Mouse (Mus musculus) liver, embryonic 14.5 days (tissue): ENCODE data around the gene Vps29. TPM values are rescaled to one million over a fixed set of nuclear protein-coding genes. Genes with fewer than 3 reads are reported as not detected.
"Not testable (repeated sequence)": the region's sequence is repeated elsewhere in the genome, so short reads cannot be mapped to it uniquely, and the experiment has no call there.

Experiments
- ATAC-seq: fragments of 200-750 bp; cut with Nextera tagmentation; 2 replicates; pipeline ENCODE4 v1.8.0; 2017; ENCODE audit warnings: moderate number of reproducible peaks, mild to moderate bottlenecking, moderate library complexity; ENCODE audit not compliant: insufficient read depth
- DNase-seq, 3 experiments: peaks; one replicate each; pipeline ENCODE4 v3.0.0-alpha.2; 2012 to 2013; ENCODE audit warnings: low read depth in 3 of 3, low spot score in 3 of 3
- H3K27ac ChIP-seq: fragments of 300-500 bp; sonication (generic); 2 replicates; pipeline ENCODE4 v1.5.1; 2014; ENCODE audit warnings: moderate library complexity, mild to moderate bottlenecking, control low read depth, inconsistent platforms
- H3K27me3 ChIP-seq: fragments of 300-500 bp; sonication (generic); 2 replicates; pipeline ENCODE4 v1.6.1; 2014; ENCODE audit warnings: mild to moderate bottlenecking, low read length, moderate library complexity; ENCODE audit not compliant: control insufficient read depth, insufficient read depth
- H3K36me3 ChIP-seq: fragments of 300-500 bp; sonication (generic); replicated peaks from 2 replicates; pipeline ENCODE4 v1.6.1; 2014; ENCODE audit warnings: low read depth; ENCODE audit not compliant: control insufficient read depth, insufficient read depth
- H3K4me1 ChIP-seq, 2 experiments: fragments of 200-500 bp in 1 of 2; fragments of 300-500 bp in 1 of 2; sonication (generic) in 1 of 2; replicated peaks; 2 replicates each; pipeline ENCODE4 v1.6.1; 2012 to 2014; ENCODE audit warnings: antibody characterized with exemption in 1 of 2, inconsistent platforms in 1 of 2, low read length in 1 of 2; ENCODE audit not compliant: control insufficient read depth in 2 of 2, insufficient read depth in 2 of 2
- H3K4me2 ChIP-seq: fragments of 300-500 bp; sonication (generic); 2 replicates; pipeline ENCODE4 v1.6.1; 2014; ENCODE audit warnings: low read depth, mild to moderate bottlenecking, control low read depth, moderate library complexity
- H3K4me3 ChIP-seq, 2 experiments: fragments of 200-500 bp in 1 of 2; fragments of 300-500 bp in 1 of 2; sonication (generic) in 1 of 2; 2 replicates each; pipeline ENCODE4 v1.5.1; 2012 to 2014; ENCODE audit warnings: low read depth in 2 of 2, low read length in 2 of 2, mild to moderate bottlenecking in 2 of 2, control low read depth in 1 of 2, inconsistent platforms in 1 of 2, moderate library complexity in 1 of 2; ENCODE audit not compliant: insufficient read depth in 1 of 2
- H3K9ac ChIP-seq: fragments of 300-500 bp; sonication (generic); replicated peaks from 2 replicates; pipeline ENCODE4 v1.6.1; 2014; ENCODE audit warnings: mild to moderate bottlenecking, control low read depth, moderate library complexity
- H3K9me3 ChIP-seq: fragments of 300-500 bp; sonication (generic); 2 replicates; pipeline ENCODE4 v1.6.1; 2016; ENCODE audit warnings: low read length, mixed read lengths; ENCODE audit not compliant: control insufficient read depth
- CTCF ChIP-seq: IDR thresholded peaks from 2 replicates; pipeline ENCODE4 v1.5.1; 2016; ENCODE audit warnings: antibody characterized with exemption, low read depth, control low read depth
- EP300 ChIP-seq: IDR thresholded peaks from 2 replicates; pipeline ENCODE4 v1.6.1; 2016; ENCODE audit warnings: antibody characterized with exemption, low read depth
- WGBS: fragments of 180-500 bp; shearing (Covaris S2); extraction: QIAGEN DNeasy Blood & Tissue Kit; methylation state at CpG from one replicate; pipeline ENCODE4 v1.1.7; 2014; ENCODE audit not compliant: insufficient replicate concordance; 5-methylcytosine and 5-hydroxymethylcytosine counted together
- polyA plus RNA-seq, 2 experiments: library from polyadenylated mRNA; depleted of rRNA in 1 of 2; stranded (reverse) in 1 of 2; unstranded in 1 of 2; fragments of >200 nt; fragmentation: Nextera tagmentation in 1 of 2; extraction: Ambion mirVana in 1 of 2; gene quantifications; 2 replicates each; pipeline versions ENCODE4 v1.2.1 to v1.2.3; 2012 to 2014

Gene Vps29
- polyA plus RNA-seq, 2 experiments = 48.1 to 130 TPM

DNA sequence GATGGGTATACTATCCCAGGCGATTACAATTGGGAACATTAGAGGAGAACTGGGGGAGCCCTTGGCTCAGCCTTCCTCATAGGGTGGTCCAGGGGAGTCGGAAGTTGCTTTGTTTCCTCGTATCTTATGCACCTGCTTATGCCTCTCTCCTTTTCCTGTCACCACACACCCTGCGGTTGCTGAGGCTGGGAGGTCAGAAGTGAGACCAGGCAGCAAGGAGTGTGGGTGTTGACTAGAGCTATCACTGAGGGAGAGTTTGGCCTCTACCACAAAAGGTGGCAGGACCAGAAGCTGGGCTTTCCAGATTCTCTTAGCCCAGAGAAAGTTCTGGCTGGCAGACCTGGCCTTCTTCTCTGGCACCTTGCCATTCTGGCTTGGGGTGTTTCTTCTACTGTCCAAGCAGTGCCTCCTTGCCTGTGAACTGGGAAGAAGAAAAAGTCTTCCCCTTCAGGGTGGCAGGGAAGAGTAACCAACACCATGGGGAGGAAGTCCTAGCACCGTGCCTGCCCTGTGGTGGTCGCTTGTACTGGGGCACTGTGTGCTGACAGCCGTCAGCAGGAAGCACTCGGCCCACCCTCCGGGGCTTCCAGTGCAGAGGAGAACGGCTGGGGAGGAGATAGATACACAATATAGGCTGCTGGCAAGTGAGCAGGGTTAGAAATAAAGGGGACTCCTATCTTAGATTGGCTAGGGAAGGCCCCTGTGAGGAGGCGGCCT, 36.7 kb upstream of the Vps29 start:
- H3K36me3 ChIP-seq = no peaks in the 10 kb centered on the region; the same call in 1 of the 2 replicates
- TF ChIP-seq CTCF (no peak), EP300 (no peak)
- 43% methylated on average over 11 of the region's 11 CpGs for WGBS
- H3K27ac ChIP-seq = no peak overlapping the region
- H3K4me1 ChIP-seq = peaks cover 0 to 12% of the 10 kb centered on the region in 2 experiments; a peak in 2 of 4 replicates
- no peaks in the 10 kb centered on the region for H3K27me3 ChIP-seq
- no peaks in the 10 kb centered on the region for H3K9me3 ChIP-seq
- DNase-seq (no peak), ATAC-seq (no peak)
- H3K4me2 ChIP-seq = no peak overlapping the region
- H3K4me3 ChIP-seq = no peak overlapping the region
- no peak overlapping the region for H3K9ac ChIP-seq

DNA sequence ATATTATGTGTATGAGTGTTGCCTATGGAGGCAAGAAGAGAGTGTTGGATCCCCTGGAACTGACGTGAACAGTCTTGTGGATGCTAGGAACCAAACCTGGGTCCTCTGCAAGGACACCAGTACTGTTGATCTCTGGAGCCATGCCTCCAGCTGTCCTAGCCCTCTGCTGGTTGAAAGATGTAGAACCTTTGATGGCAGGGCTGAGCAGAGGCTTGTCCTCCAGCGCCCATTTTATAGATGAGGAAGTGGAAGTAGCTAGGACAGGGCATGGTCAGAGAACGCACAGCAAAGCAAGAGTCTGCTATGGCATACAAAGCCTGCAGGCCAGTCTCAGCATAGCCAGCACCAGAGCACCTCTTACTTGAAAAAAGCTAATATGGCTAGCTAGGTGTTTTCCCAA, 36.1 kb upstream of the Vps29 start:
- no peak overlapping the region for H3K9ac ChIP-seq
- no peaks in the 10 kb centered on the region; the same call in 1 of the 2 replicates for H3K36me3 ChIP-seq
- WGBS = 51% methylated on average over 3 of the region's 3 CpGs
- H3K4me3 ChIP-seq = no peak overlapping the region
- H3K9me3 ChIP-seq = no peaks in the 10 kb centered on the region
- no peak overlapping the region for H3K27ac ChIP-seq
- ATAC-seq = peak; percentile 23; the same call in 1 of the 2 replicates
- no peak overlapping the region for H3K4me2 ChIP-seq
- TF ChIP-seq CTCF (peak; percentile 72), EP300 (no peak)
- no peaks in the 10 kb centered on the region for H3K27me3 ChIP-seq
- peak in 2 of 3 experiments; percentile 15 to 24 for DNase-seq
- peaks cover 0 to 12% of the 10 kb centered on the region in 2 experiments; a peak in 2 of 4 replicates for H3K4me1 ChIP-seq

DNA sequence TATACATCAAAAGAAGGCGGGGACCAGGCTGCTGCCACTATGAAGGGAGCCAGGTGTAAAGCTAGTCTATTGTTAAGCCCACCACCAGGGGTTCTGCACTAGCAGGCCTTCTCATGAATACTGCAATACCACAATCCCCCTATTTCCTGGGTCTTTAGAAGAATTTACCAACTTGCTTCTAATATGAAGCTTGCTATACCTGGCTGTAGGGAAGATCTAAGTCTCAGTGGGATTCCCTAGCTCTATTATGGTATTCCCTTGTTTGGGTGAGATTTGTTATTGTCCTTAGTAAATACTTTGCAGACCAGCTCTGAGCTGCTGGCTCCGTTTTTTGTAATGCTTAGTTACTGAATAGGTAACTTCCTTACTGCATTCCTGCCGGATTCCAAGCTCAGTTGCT, 35.2 kb upstream of the Vps29 start:
- peaks cover 0 to 12% of the 10 kb centered on the region in 2 experiments; a peak in 2 of 4 replicates for H3K4me1 ChIP-seq
- WGBS = 81% methylated on average over 3 of the region's 3 CpGs
- DNase-seq, H3K4me2 ChIP-seq, H3K4me3 ChIP-seq, H3K36me3 ChIP-seq, H3K27ac ChIP-seq, H3K27me3 ChIP-seq, ATAC-seq, H3K9me3 ChIP-seq, H3K9ac ChIP-seq: not testable (repeated sequence)

DNA sequence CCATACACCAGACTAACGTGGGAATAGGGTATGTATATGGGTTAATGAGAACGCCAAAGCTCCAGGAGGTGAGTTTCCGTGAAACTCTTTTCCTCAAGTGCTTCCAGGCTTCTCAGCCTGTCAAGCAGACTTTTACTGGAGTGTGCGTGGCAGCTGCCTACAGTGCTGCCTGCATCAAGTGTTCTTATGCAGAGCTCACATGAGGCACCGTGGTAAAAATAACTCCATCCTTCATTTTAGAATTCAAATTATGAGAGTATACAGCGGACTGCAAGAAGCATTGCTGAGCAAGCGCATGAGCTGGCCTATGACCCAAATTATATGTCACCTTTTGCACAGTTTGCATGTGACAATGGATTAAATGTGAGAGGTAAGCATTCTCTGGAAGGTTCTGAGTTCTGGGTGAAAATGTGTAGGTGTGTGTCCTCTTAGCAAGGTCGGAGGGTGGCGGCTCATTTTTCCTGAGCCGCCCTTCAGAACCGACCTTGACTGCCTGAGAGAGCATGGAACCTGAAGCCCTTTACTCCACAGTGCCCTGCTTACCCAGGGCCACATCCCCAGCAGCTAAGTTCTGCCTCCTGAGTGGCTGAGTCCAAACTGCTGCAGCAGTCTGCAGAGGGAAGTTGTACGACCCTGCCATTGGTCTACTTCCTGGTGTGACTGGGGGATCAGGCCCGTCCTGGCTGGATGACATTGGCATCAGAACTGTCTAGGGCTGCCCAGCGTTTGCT, 34.5 kb upstream of the Vps29 start:
- no peak for DNase-seq
- Histone ChIP-seq H3K4me2 (no peak overlapping the region), H3K27ac (no peak overlapping the region), H3K27me3 (no peaks in the 10 kb centered on the region), H3K4me1 (peaks cover 0 to 10% of the 10 kb centered on the region in 2 experiments; a peak in 2 of 4 replicates), H3K9ac (no peak overlapping the region), H3K9me3 (no peaks in the 10 kb centered on the region), H3K36me3 (no peaks in the 10 kb centered on the region; the same call in 1 of the 2 replicates), H3K4me3 (no peak overlapping the region)
- no peak for TF ChIP-seq CTCF
- no peak for TF ChIP-seq EP300
- 75% methylated on average over 14 of the region's 14 CpGs for WGBS
- no peak for ATAC-seq

DNA sequence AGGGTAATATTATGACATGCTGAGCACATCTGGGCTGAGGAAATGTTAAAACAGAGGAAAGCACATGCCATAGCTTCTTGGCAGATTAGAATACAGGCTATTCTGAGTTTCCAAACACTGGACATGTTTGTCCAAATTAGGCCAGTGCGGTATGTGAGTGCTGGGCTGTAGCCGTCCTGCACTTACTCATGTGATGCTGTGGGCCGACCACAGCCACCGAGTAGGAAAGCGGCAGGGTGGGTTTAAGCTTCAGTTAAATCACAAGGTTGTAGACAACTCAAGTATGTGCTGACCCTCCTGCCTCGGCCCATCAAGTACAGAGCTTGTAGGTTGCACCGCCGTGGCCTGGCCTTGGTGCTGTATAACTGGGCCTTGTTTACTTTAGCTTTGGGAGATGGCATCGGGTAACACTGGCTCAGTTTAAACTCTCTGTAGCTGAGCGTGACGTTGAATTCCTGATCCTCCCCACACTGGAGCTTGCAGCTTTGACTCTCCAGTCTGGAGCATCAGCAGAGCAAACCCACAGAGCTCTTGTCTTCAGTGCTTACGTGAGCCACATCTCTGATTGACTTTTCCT, 33.9 kb upstream of the Vps29 start:
- DNase-seq (no peak), ATAC-seq (no peak)
- Histone ChIP-seq H3K9ac (no peak overlapping the region), H3K4me1 (peaks cover 0 to 4% of the 10 kb centered on the region in 2 experiments; a peak in 1 of 4 replicates), H3K27me3 (no peaks in the 10 kb centered on the region), H3K36me3 (peaks cover 3% of the 10 kb centered on the region; the same call in 1 of the 2 replicates), H3K4me2 (no peak overlapping the region), H3K27ac (no peak overlapping the region), H3K9me3 (no peaks in the 10 kb centered on the region), H3K4me3 (no peak overlapping the region)
- WGBS = 76% methylated on average over 12 of the region's 12 CpGs
- TF ChIP-seq EP300 (no peak), CTCF (no peak)
